Mouse (Mus musculus): ENCODE measurements around the gene Tmed10. TPM values are rescaled to one million over a fixed set of nuclear protein-coding genes. Genes with fewer than 3 reads are reported as not detected.

Gene Tmed10
- polyA plus RNA-seq, 1 experiment from 2014 or later = 306 TPM

DNA sequence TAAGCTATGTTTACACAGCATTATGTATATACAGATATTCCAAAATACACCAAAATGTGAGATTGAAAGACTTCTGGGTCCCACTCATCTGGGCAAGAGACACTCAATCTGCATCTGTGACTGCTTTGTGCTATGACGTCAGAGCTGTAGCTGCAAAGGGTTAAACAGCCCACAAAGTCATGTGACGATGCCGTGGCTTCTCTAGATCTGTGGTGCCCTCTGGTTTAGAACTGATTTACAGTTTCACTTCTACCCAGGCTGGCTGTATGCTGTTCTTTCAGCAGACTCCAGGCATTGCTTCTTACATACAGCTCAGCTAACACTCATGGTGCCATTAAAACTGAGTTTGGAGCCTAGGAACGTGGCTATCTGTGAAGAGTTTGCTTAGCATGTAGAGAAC lies 69.9 kb downstream of the Tmed10 start:
- Histone ChIP-seq H3K36me3 (peaks cover 93% of the 10 kb centered on the region), H3K9ac (no peak overlapping the region), H3K4me3 (no peak overlapping the region), H3K27me3 (no peaks in the 10 kb centered on the region), H3K27ac (no peak overlapping the region), H3K9me3 (no peaks in the 10 kb centered on the region), H3K4me2 (no peak overlapping the region), H3K4me1 (peaks cover 3% of the 10 kb centered on the region; the same call in 1 of the 2 replicates)
- ATAC-seq (ENCODE audit: insufficient number of reproducible peaks, insufficient read depth, low FRiP score, low TSS enrichment, low read depth) = no peak
- 61% methylated on average over 4 of the region's 4 CpGs for WGBS

DNA sequence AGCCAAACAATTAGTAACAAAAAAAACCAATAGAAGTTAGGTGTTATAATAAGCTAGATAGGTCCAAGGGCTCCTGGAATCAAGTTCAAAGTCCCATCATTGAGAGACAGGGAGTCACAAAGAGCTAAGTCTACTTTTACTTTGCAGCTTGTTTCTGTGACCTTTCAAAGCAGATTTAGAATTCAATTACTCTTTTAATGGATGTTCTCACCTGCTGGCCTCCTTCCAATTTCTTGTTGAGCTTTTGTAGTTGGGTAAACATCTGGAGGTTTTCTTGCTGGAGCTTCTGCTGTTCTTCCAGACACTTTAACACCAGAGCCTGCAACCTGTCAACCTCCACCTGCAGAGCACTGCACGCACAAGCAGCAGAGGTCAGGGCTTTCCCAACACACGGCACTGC lies 71.4 kb downstream of the Tmed10 start:
- peaks cover 87% of the 10 kb centered on the region for H3K36me3 ChIP-seq
- no peaks in the 10 kb centered on the region for H3K9me3 ChIP-seq
- no peak overlapping the region for H3K4me3 ChIP-seq
- H3K4me1 ChIP-seq = peaks cover 4% of the 10 kb centered on the region
- WGBS = 85% methylated on average over 2 of the region's 2 CpGs
- H3K4me2 ChIP-seq = no peak overlapping the region
- no peak overlapping the region for H3K9ac ChIP-seq
- no peak overlapping the region for H3K27ac ChIP-seq
- H3K27me3 ChIP-seq = no peaks in the 10 kb centered on the region
- ATAC-seq (ENCODE audit: insufficient number of reproducible peaks, insufficient read depth, low FRiP score, low TSS enrichment, low read depth) = no peak

DNA sequence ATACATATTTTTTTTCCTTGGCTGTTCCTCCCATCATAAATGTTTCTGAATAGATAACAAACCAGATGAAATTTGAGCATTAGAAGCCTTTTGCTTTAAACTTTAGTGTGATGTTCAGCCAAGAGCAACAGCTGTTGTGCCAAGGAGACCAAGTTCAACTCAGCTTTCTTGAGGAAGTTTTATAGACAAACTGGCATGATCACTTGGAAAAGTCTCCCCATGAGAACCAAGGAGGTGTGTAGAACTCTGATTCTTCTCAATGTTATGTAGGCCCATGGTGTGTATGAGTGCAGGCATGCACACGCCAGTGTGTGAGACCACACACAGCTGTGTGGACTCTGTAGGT lies 75.8 kb downstream of the Tmed10 start:
- H3K27ac ChIP-seq = no peak overlapping the region
- H3K4me1 ChIP-seq = peaks cover 14% of the 10 kb centered on the region; the same call in 1 of the 2 replicates
- H3K36me3 ChIP-seq = peaks cover 47% of the 10 kb centered on the region
- 91% methylated on average over 1 of the region's 1 CpGs for WGBS
- peaks cover 10% of the 10 kb centered on the region for H3K9me3 ChIP-seq
- no peak overlapping the region for H3K4me2 ChIP-seq
- no peak overlapping the region for H3K9ac ChIP-seq
- H3K4me3 ChIP-seq = no peak overlapping the region
- H3K27me3 ChIP-seq = no peaks in the 10 kb centered on the region
- no peak for ATAC-seq (ENCODE audit: insufficient number of reproducible peaks, insufficient read depth, low FRiP score, low TSS enrichment, low read depth)

GRCm38 (mm10) chr12:85298127-85298834 lies 76.4 kb downstream of the Tmed10 start:
- H3K4me1 ChIP-seq = peaks cover 14% of the 10 kb centered on the region; the same call in 1 of the 2 replicates
- 77% methylated on average over 11 of the region's 11 CpGs for WGBS
- H3K27me3 ChIP-seq = no peaks in the 10 kb centered on the region
- ATAC-seq (ENCODE audit: insufficient number of reproducible peaks, insufficient read depth, low FRiP score, low TSS enrichment, low read depth) = no peak
- H3K4me3 ChIP-seq = no peak overlapping the region
- H3K9me3 ChIP-seq = peaks cover 11% of the 10 kb centered on the region
- H3K4me2 ChIP-seq = no peak overlapping the region
- peaks cover 42% of the 10 kb centered on the region for H3K36me3 ChIP-seq
- H3K27ac ChIP-seq = no peak overlapping the region
- H3K9ac ChIP-seq = no peak overlapping the region

GRCm38 (mm10) chr12:85297345-85297997 lies 77.2 kb downstream of the Tmed10 start:
- peaks cover 14% of the 10 kb centered on the region; the same call in 1 of the 2 replicates for H3K4me1 ChIP-seq
- peaks cover 11% of the 10 kb centered on the region for H3K9me3 ChIP-seq
- H3K27me3 ChIP-seq = no peaks in the 10 kb centered on the region
- peaks cover 35% of the 10 kb centered on the region for H3K36me3 ChIP-seq
- no peak for ATAC-seq (ENCODE audit: insufficient number of reproducible peaks, insufficient read depth, low FRiP score, low TSS enrichment, low read depth)
- H3K27ac ChIP-seq = peak overlapping the region; percentile 39
- no peak overlapping the region for H3K4me3 ChIP-seq
- no peak overlapping the region for H3K4me2 ChIP-seq
- H3K9ac ChIP-seq = no peak overlapping the region
- WGBS = 63% methylated on average over 10 of the region's 10 CpGs

GRCm38 (mm10) chr12:85296915-85297314 lies 77.7 kb downstream of the Tmed10 start:
- ATAC-seq (ENCODE audit: insufficient number of reproducible peaks, insufficient read depth, low FRiP score, low TSS enrichment, low read depth) = no peak
- Histone ChIP-seq H3K9me3 (peaks cover 11% of the 10 kb centered on the region), H3K27me3 (no peaks in the 10 kb centered on the region), H3K4me3 (no peak overlapping the region), H3K36me3 (peaks cover 30% of the 10 kb centered on the region), H3K4me2 (no peak overlapping the region), H3K27ac (peak overlapping the region; percentile 39), H3K9ac (no peak overlapping the region), H3K4me1 (peaks cover 14% of the 10 kb centered on the region; the same call in 1 of the 2 replicates)
- 63% methylated on average over 5 of the region's 5 CpGs for WGBS

GRCm38 (mm10) chr12:85295506-85295905 lies 79.1 kb downstream of the Tmed10 start:
- no peak overlapping the region for H3K4me3 ChIP-seq
- 91% methylated on average over 2 of the region's 2 CpGs for WGBS
- H3K4me1 ChIP-seq = peaks cover 14% of the 10 kb centered on the region; the same call in 1 of the 2 replicates
- ATAC-seq (ENCODE audit: insufficient number of reproducible peaks, insufficient read depth, low FRiP score, low TSS enrichment, low read depth) = no peak
- peaks cover 11% of the 10 kb centered on the region for H3K9me3 ChIP-seq
- peaks cover 16% of the 10 kb centered on the region for H3K36me3 ChIP-seq
- no peak overlapping the region for H3K9ac ChIP-seq
- no peak overlapping the region for H3K27ac ChIP-seq
- H3K4me2 ChIP-seq = no peak overlapping the region
- no peaks in the 10 kb centered on the region for H3K27me3 ChIP-seq

- Histone ChIP-seq H3K27ac (no peak overlapping the region), H3K4me2 (no peak overlapping the region), H3K4me1 (peaks cover 27% of the 10 kb centered on the region), H3K9me3 (peaks cover 11% of the 10 kb centered on the region), H3K4me3 (no peak overlapping the region), H3K36me3 (no peaks in the 10 kb centered on the region), H3K9ac (no peak overlapping the region), H3K27me3 (peaks cover 5% of the 10 kb centered on the region; the same call in 1 of the 2 replicates)
- ATAC-seq (ENCODE audit: insufficient number of reproducible peaks, insufficient read depth, low FRiP score, low TSS enrichment, low read depth) = no peak
Observed at GRCm38 (mm10) chr12:85292906-85293305, 81.7 kb downstream of the Tmed10 start.

- 63% methylated on average over 6 of the region's 6 CpGs for WGBS
- no peak overlapping the region for H3K9ac ChIP-seq
- peaks cover 21% of the 10 kb centered on the region for H3K4me1 ChIP-seq
Observed at GRCm38 (mm10) chr12:85292288-85292687, 82.4 kb downstream of the Tmed10 start.

DNA sequence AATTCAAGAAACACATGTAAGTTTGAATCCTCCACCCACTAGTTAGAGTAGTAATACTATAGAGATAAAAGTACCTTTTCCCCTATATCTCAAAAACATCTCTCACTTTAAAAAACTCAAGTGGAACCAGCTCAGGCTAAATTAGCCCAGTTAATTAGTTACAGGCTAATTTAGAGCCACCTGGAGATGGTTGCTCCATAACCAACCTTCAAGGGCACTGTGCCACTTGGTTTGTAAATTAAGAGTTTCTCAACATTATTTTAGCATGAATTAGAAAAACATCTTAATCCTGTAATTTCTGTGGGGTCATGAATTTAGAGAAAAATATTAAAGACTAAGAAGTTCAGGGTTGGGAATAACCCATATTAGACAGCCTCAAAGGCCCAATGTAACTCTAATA lies 83.1 kb downstream of the Tmed10 start:
- Histone ChIP-seq H3K36me3 (no peaks in the 10 kb centered on the region), H3K27ac (no peak overlapping the region), H3K9me3 (peaks cover 11% of the 10 kb centered on the region), H3K4me2 (no peak overlapping the region), H3K9ac (no peak overlapping the region), H3K4me1 (peaks cover 18% of the 10 kb centered on the region), H3K4me3 (no peak overlapping the region), H3K27me3 (peaks cover 5% of the 10 kb centered on the region; the same call in 1 of the 2 replicates)
- ATAC-seq (ENCODE audit: insufficient number of reproducible peaks, insufficient read depth, low FRiP score, low TSS enrichment, low read depth) = no peak

More at GRCm38 (mm10) chr12:85292288-85292687, 82.4 kb downstream of the Tmed10 start:
- Histone ChIP-seq H3K36me3 (no peaks in the 10 kb centered on the region), H3K27me3 (peaks cover 5% of the 10 kb centered on the region; the same call in 1 of the 2 replicates), H3K4me2 (no peak overlapping the region), H3K9me3 (peaks cover 11% of the 10 kb centered on the region), H3K4me3 (no peak overlapping the region), H3K27ac (no peak overlapping the region)
- no peak for ATAC-seq (ENCODE audit: insufficient number of reproducible peaks, insufficient read depth, low FRiP score, low TSS enrichment, low read depth)

DNA sequence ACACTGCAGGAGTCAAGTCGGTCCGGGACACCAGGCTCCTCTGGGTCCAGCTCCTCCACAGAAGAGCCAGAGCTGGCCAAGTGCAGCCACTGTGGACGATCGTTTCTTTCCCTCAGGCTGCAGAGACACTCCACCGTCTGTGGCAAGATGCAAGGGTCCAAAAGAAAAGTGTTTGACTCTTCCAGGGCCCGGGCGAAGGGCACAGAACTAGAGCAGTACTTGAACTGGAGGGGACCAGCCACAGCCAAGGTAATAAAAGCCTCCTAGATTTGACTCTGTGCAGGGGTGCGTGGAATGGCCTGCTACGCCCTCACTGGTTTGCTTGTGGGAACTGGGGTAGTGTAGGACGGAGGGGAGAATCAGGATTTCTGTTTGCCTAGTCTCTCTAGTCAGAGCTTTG lies 84.0 kb downstream of the Tmed10 start:
- Histone ChIP-seq H3K4me3 (no peak overlapping the region), H3K4me2 (no peak overlapping the region), H3K27ac (no peak overlapping the region), H3K9ac (no peak overlapping the region), H3K27me3 (peaks cover 5% of the 10 kb centered on the region; the same call in 1 of the 2 replicates), H3K36me3 (no peaks in the 10 kb centered on the region), H3K9me3 (peaks cover 11% of the 10 kb centered on the region), H3K4me1 (peaks cover 18% of the 10 kb centered on the region)
- ATAC-seq (ENCODE audit: insufficient number of reproducible peaks, insufficient read depth, low FRiP score, low TSS enrichment, low read depth) = no peak
- 77% methylated on average over 10 of the region's 10 CpGs for WGBS

Data from embryonic facial prominence, embryonic 13.5 days (tissue).